Mouse (Mus musculus): Measurements from ENCODE around the gene Tbc1d12.

DNA sequence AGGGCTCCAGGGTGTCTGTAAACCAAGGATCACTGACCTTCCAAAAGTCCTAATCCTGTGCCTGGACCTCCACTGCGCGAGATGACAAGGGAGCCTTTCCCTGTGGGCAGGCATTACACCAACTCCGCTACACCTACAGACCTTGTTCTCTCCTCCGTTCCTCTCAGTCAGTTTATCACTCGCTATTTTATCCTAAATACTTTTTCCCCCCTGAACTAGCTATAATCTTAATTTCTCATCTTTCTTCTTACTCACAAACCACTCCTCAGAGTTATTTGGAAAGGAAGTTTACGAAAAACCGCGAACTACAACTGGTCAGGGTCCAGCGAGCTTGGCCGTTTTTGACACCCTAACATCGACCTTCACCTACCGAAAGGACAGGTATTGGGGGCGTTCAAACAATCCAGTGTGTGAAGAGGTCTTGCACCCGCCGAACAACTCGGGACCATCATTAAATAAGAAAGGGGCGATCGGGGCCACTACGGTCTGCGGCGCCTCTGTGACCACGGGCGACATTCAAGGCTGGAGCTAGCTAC, 93.9 kb downstream of the Tbc1d12 start:
- TF ChIP-seq POLR2A (IDR thresholded peaks at IDR 0.05; ENCODE audit: borderline replicate concordance, extremely low read depth, insufficient read depth, insufficient read length, poor library complexity, severe bottlenecking) (no peak), CTCF (IDR thresholded peaks at IDR 0.05; ENCODE audit: borderline replicate concordance, extremely low read depth, insufficient read depth, insufficient read length) (no peak)

All from brain, embryonic 14.5 days (tissue).